In genomic region chr7:75480721-75481426, GRCm38 (mm10) we compare ENCODE assay signal across 17 mouse cellular contexts. TPM values are rescaled to one million over a fixed set of nuclear protein-coding genes. Genes with fewer than 3 reads are reported as not detected.
DNase-seq lines count a peak whose midpoint lies in the region; ATAC-seq and TF ChIP-seq lines count a peak whose summit lies in the region.
"Had no signal": no experiment of that assay in that cellular context is flagged by ENCODE, and none has a peak within 500 bp of the region (broad histone marks: within the 10 kb centered on the region; RNA-seq: fewer than 3 reads in every experiment).

No protein-coding gene starts in this region.

- TF ChIP-seq POLR2A in kidney, adult 2 months (IDR thresholded peaks at IDR 0.05; ENCODE audit: low read depth, low read length), result no peak

- peak; percentile 83 for ATAC-seq in liver, embryonic 13.5 days (ENCODE audit: low read depth)
- peak; percentile 90 for ATAC-seq in stomach, postnatal 0 days (ENCODE audit: low FRiP score, low TSS enrichment)
- ATAC-seq: CD4-positive, CD25-positive, alpha-beta regulatory T cell, adult 4 months; forebrain, embryonic 14.5 days had no signal

- no peak overlapping the region for H3K4me2 ChIP-seq in liver, embryonic 13.5 days
- no peak overlapping the region for H3K4me2 ChIP-seq in stomach, postnatal 0 days (replicated peaks; ENCODE audit: low read depth)
- H3K4me2 ChIP-seq: hindbrain, embryonic 13.5 days; limb, embryonic 13.5 days had no signal

- DNase-seq in kidney, adult 2 months, result peak; percentile 92
- DNase-seq in kidney, postnatal 14 days, result peak; percentile 78
- DNase-seq in liver, embryonic 13.5 days, result no peak
- peak; percentile 67 for DNase-seq in stomach, postnatal 0 days (ENCODE audit: low spot score)
- no peak for DNase-seq in layer of hippocampus, postnatal 36 days
- no peak for DNase-seq in embryo, embryonic 10.5 days (ENCODE audit: low spot score)
- no peak for DNase-seq in MN1 (ENCODE audit: low spot score)
- DNase-seq: cerebellum, postnatal 10 days; heart, adult 11 months; midbrain, embryonic 14.5 days had no signal

- no peak overlapping the region for H3K4me3 ChIP-seq in kidney, adult 2 months (ENCODE audit: insufficient read depth, low read depth, low read length)
- H3K4me3 ChIP-seq in liver, embryonic 13.5 days (replicated peaks), result no peak overlapping the region
- H3K4me3 ChIP-seq in stomach, postnatal 0 days (ENCODE audit: low read depth, low read length), result no peak overlapping the region
- H3K4me3 ChIP-seq: hindbrain, embryonic 13.5 days; layer of hippocampus, adult 2 months; left cerebral cortex, adult 2 months; limb, embryonic 13.5 days had no signal

- 44% methylated on average over 6 of the region's 6 CpGs for WGBS in kidney, adult 2 months
- 67% methylated on average over 6 of the region's 6 CpGs for WGBS in liver, embryonic 13.5 days (ENCODE audit: insufficient replicate concordance)
- WGBS in stomach, postnatal 0 days, result 64% methylated on average over 6 of the region's 6 CpGs

- H3K27me3 ChIP-seq in kidney, adult 2 months (replicated peaks; ENCODE audit: control insufficient read depth, insufficient read depth, low read length), result no peaks in the 10 kb centered on the region
- H3K27me3 ChIP-seq in liver, embryonic 13.5 days, result no peaks in the 10 kb centered on the region
- no peaks in the 10 kb centered on the region for H3K27me3 ChIP-seq in stomach, postnatal 0 days (ENCODE audit: control insufficient read depth, insufficient read depth, low read length)
- H3K27me3 ChIP-seq: hindbrain, embryonic 13.5 days; limb, embryonic 13.5 days had no signal

- H3K9ac ChIP-seq in liver, embryonic 13.5 days, result no peak overlapping the region
- H3K9ac ChIP-seq in stomach, postnatal 0 days (ENCODE audit: low read length), result no peak overlapping the region
- H3K9ac ChIP-seq: hindbrain, embryonic 13.5 days; limb, embryonic 13.5 days had no signal

- TF ChIP-seq EP300 in stomach, postnatal 0 days (optimal IDR thresholded peaks at IDR 0.05), result no peak

- peaks cover 14% of the 10 kb centered on the region; the same call in 1 of the 2 replicates for H3K4me1 ChIP-seq in kidney, adult 2 months (ENCODE audit: control insufficient read depth, insufficient read depth, low read length)
- 0 out of 2 replicates have a peak, but pooled peaks cover 2% of the 10 kb centered on the region for H3K4me1 ChIP-seq in liver, embryonic 13.5 days (replicated peaks)
- H3K4me1 ChIP-seq in stomach, postnatal 0 days (replicated peaks; ENCODE audit: control insufficient read depth, insufficient read depth), result no peaks in the 10 kb centered on the region
- H3K4me1 ChIP-seq: hindbrain, embryonic 13.5 days; limb, embryonic 13.5 days had no signal

- no peaks in the 10 kb centered on the region for H3K9me3 ChIP-seq in liver, embryonic 13.5 days (replicated peaks)
- H3K9me3 ChIP-seq in stomach, postnatal 0 days (ENCODE audit: control insufficient read depth, low read length), result no peaks in the 10 kb centered on the region
- H3K9me3 ChIP-seq: hindbrain, embryonic 13.5 days; limb, embryonic 13.5 days had no signal

- no peaks in the 10 kb centered on the region for H3K36me3 ChIP-seq in kidney, adult 2 months (ENCODE audit: control insufficient read depth, insufficient read depth, low read length)
- no peaks in the 10 kb centered on the region for H3K36me3 ChIP-seq in liver, embryonic 13.5 days
- no peaks in the 10 kb centered on the region; the same call in 1 of the 2 replicates for H3K36me3 ChIP-seq in stomach, postnatal 0 days (ENCODE audit: control insufficient read depth, insufficient read depth, low read length)
- H3K36me3 ChIP-seq: hindbrain, embryonic 13.5 days had no signal

- H3K27ac ChIP-seq in kidney, adult 2 months (ENCODE audit: insufficient read depth, low read depth, low read length), result peak overlapping the region; percentile 53
- H3K27ac ChIP-seq in liver, embryonic 13.5 days, result no peak overlapping the region
- no peak overlapping the region for H3K27ac ChIP-seq in stomach, postnatal 0 days (replicated peaks)
- H3K27ac ChIP-seq: hindbrain, embryonic 13.5 days; layer of hippocampus, adult 2 months; left cerebral cortex, adult 2 months; limb, embryonic 13.5 days; macrophage had no signal

- TF ChIP-seq CTCF in kidney, adult 2 months (conservative IDR thresholded peaks at IDR 0.05; ENCODE audit: insufficient read depth, insufficient read length, low read depth, low read length), result no peak
- TF ChIP-seq CTCF in stomach, postnatal 0 days (IDR thresholded peaks at IDR 0.05; ENCODE audit: low read depth), result no peak

RNA-seq across cellular contexts. Expression of gene Akap13, which starts 25.5 kb away (rescaled TPM):
- 12.0 and 13.2 TPM in 2 replicates for polyA plus RNA-seq in kidney, adult 2 months (2012; rRNA removed)
- polyA plus RNA-seq in liver, embryonic 13.5 days (2015; fragmentation: Nextera tagmentation; extraction: Ambion mirVana), result 33.4 and 36.0 TPM in 2 replicates
- 15.2 and 18.8 TPM in 2 replicates for polyA plus RNA-seq in stomach, postnatal 0 days (2015; fragmentation: Nextera tagmentation; extraction: Ambion mirVana)
- 10 to 100 TPM; 70.0 to 78.7 TPM for total RNA-seq in layer of hippocampus, postnatal 36 days (2021)

Comparison
In these comparisons a context has a peak if more than half of its experiments do, and no peak if none do; other contexts are left out.
1. DNase-seq: peak in kidney, adult 2 months (single experiment), kidney, postnatal 14 days (single experiment) and stomach, postnatal 0 days (single experiment); none in liver, embryonic 13.5 days (single experiment), layer of hippocampus, postnatal 36 days (0 of 2), embryo, embryonic 10.5 days (single experiment) and MN1 (single experiment).